Mouse (Mus musculus) macrophage (primary cell): ENCODE data around the gene Hspa12a. TPM values are rescaled to one million over a fixed set of nuclear protein-coding genes. Genes with fewer than 3 reads are reported as not detected.

ENCODE experiments used
- H3K27ac ChIP-seq: fragments of 350-480 bp; formaldehyde crosslinking; 2 replicates; pipeline ENCODE4 v1.9.0; 2021
- H3K36me3 ChIP-seq: fragments of 350-480 bp; formaldehyde crosslinking; 2 replicates; pipeline ENCODE4 v1.9.0; 2021; ENCODE audit errors: inconsistent target
- H3K4me3 ChIP-seq: fragments of 350-480 bp; formaldehyde crosslinking; 2 replicates; pipeline ENCODE4 v1.9.0; 2021; ENCODE audit errors: inconsistent target
- H3K79me2 ChIP-seq: fragments of 350-480 bp; formaldehyde crosslinking; 2 replicates; pipeline ENCODE4 v1.9.0; 2021; ENCODE audit errors: inconsistent target
- WGBS: methylation state at CpG from one replicate; pipeline ENCODE4 v1.1.7; 2026; ENCODE audit warnings: inconsistent platforms; ENCODE audit not compliant: missing documents; 5-methylcytosine and 5-hydroxymethylcytosine counted together
- polyA plus RNA-seq: library from polyadenylated mRNA; stranded (reverse); fragments of 250-400 nt; gene quantifications from 3 replicates; pipeline ENCODE4 v1.2.4, GENCODE M21; 2018; ENCODE audit warnings: inconsistent platforms

Gene Hspa12a
- polyA plus RNA-seq, 1 experiment from 2014 or later: not detected

DNA sequence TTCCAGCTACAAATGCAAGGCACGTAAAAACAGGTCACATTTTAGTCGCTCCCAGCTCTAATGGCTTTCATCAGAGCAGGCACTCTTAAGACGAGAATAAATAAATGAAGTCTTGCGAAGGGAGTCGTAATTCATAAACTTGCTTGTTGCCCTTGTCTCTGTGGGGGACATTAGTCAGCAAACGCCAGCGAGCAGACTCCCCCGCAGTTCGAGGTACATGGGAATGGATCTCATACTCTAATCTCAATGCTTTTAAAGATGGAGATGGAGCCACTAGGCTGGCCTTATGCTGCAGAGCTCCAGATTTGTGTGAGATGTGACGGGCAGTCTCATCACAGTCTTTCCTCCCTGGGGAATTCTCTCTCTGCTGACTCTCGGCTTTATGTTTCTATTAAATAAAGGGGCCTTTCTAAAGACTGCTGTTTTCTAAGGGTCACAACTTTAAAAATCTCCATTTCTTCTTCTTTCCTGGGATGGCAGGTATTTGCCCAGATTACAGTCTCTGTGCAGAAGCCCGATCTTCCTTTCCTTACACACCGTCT, 109.7 kb downstream of the Hspa12a start:
- H3K79me2 ChIP-seq: no peaks in the 10 kb centered on the region
- whole genome bisulfite sequencing: 87% methylated on average over 13 of the region's 13 CpGs
- no peaks in the 10 kb centered on the region for H3K36me3 ChIP-seq
- no peak overlapping the region for H3K4me3 ChIP-seq
- H3K27ac ChIP-seq: no peak overlapping the region

DNA sequence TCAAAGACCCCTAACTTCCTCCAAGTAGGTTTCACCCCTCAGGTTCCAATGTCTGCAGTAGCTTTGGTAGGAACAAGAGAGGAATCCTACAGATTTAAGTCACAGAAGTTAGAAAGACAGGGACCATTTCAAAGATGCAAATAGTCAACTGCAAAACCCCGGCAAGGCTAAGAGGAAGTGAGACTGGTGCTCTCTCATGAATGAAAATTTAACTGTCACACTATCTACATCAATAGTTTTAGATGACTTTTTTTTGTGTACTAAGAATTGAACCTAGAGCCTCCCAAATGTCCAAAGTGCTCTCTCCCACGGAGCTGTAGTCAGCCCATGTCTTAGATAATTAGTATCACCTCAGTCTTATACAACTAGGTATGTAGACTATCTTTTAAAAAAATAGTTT, 110.5 kb downstream of the Hspa12a start:
- H3K36me3 ChIP-seq: no peaks in the 10 kb centered on the region
- no peaks in the 10 kb centered on the region for H3K79me2 ChIP-seq
- H3K4me3 ChIP-seq: no peak overlapping the region
- no peak overlapping the region for H3K27ac ChIP-seq
- 22% methylated on average over 2 of the region's 2 CpGs for WGBS

DNA sequence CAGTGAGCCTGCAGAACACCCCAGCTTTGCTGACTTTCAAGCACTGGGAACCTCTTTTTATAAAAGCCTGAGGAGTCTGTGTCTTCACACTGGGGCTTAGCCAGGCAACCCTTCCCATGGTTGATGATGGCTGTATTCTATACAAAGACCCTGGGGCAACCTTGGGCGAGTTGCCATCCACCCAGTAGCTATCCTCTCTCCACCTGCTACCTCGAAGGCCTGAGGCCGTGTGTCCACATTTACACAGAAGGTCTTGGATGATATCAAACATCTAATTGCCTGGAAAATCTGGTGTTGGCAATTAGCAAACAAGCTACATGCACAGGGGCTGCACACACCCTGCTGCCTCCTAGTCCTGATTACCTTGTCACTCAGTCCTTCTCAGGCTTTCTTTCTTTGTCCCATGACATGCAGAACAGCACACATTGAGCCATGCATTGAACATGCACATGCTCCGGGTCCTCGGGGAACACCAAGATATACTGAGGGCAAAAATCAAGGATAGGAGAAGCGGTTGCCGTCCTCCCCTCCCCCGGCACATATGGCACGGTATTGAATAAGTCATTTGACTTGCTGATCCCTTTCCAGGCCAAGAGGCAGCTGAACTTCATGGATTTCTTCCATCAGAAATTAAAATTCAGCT, 112.1 kb downstream of the Hspa12a start:
- 90% methylated on average over 9 of the region's 9 CpGs for WGBS
- Histone ChIP-seq H3K36me3 (no peaks in the 10 kb centered on the region), H3K4me3 (no peak overlapping the region), H3K27ac (no peak overlapping the region), H3K79me2 (no peaks in the 10 kb centered on the region)

DNA sequence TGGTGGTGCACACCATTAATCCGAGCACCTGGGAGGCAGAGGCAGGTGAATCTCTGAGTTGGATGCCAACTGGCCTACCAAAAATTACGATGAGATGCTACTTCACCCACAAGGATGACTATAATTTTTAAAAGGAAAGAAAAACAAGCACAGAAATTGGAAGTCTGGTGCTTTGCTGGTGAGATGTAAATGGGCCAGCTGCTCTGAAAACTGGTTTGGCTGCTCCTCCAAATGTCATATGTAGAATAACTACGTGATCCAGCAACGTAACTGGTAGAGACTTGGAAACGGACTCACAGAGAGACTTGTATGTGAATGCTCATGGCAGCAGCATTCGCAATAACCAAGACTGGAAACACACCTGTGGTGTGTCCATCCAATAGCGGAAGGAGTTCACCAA, 113.3 kb downstream of the Hspa12a start:
- H3K36me3 ChIP-seq: no peaks in the 10 kb centered on the region
- WGBS: 94% methylated on average over 7 of the region's 7 CpGs
- H3K4me3 ChIP-seq: no peak overlapping the region
- no peak overlapping the region for H3K27ac ChIP-seq
- H3K79me2 ChIP-seq: no peaks in the 10 kb centered on the region

DNA sequence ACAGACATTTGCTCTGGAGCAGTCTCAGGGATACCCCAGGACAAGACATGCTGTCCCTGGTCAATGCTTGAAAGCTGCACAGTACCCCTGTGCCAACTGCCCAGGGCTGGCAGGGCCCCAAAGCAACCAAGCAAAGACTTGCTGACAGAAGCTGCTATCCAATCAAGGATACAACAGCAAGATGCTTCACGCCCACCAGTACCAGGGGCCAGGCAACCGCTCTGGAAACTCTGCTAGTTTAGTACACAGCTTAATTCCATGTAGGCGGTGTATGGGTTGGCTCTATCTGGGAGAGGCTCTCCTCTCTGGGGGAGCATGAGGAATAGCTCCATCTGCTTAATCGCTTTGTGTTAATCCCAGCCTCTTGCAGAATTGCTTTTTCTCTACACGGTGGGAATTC, 113.9 kb downstream of the Hspa12a start:
- WGBS: 91% methylated on average over 5 of the region's 5 CpGs
- Histone ChIP-seq H3K36me3 (no peaks in the 10 kb centered on the region), H3K27ac (no peak overlapping the region), H3K79me2 (no peaks in the 10 kb centered on the region), H3K4me3 (no peak overlapping the region)

DNA sequence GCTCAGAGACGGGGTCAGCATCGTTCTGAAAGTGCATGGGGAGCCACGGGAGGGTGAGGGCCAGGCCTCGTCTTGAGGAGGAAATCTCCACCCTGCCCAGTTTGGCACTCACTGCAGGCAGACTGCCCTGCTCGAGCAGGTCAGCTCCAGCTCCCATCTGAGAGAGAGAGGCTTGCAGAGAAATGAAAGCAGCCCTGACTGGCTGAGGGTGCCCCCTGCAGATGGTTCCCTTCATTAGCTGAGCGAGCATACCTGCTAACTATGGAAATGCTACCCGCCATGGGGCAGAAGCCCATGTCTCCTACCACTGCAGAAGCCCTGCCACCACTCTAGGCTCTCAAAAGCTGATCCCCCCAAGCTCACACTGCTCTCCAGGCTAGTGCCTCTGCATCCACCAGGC, 115.8 kb downstream of the Hspa12a start:
- Histone ChIP-seq H3K79me2 (no peaks in the 10 kb centered on the region), H3K27ac (no peak overlapping the region), H3K36me3 (no peaks in the 10 kb centered on the region), H3K4me3 (no peak overlapping the region)
- WGBS: 70% methylated on average over 7 of the region's 7 CpGs

DNA sequence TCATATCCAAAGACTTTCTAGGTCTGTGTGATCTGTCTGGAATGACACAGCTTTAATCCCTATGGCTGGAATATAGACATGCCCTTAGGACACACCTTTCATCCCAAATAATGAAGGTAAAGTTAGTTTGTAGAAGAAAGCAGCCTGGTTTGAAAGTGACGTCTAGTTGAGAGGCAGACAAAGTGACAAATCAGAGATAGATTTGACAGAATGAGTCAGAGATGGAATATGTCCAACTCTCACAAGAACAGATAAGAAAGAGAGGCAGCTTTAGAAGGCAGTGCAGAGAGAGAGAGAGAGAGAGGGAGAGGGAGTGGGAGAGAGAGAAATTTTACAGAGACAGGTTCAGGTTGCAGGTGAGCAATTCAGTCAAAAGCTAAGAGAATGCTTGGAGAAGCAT, 119.1 kb downstream of the Hspa12a start:
- Histone ChIP-seq H3K4me3 (no peak overlapping the region), H3K27ac (no peak overlapping the region), H3K79me2 (no peaks in the 10 kb centered on the region), H3K36me3 (no peaks in the 10 kb centered on the region)
- 77% methylated on average over 1 of the region's 1 CpGs for WGBS

DNA sequence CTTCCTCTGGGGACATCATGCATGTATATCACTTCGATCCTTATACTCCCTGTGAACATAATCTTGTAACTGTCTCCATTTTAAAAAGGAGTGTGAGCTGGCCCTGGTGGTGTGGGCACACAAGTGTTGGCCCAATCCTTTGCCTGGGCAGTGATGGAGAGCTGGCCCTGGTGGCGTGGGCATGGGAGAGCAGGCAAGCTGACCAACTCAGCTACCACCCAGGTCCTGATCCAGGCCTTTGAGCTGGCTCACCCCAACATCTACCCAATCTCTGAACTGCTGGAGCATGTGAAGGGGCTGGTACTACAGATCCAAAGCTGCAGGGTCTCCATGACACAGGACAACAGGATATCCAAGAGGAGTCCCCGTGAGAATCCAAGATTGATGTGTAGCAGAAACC, 120.2 kb downstream of the Hspa12a start:
- Histone ChIP-seq H3K27ac (no peak overlapping the region), H3K36me3 (no peaks in the 10 kb centered on the region)
- WGBS: 90% methylated on average over 3 of the region's 3 CpGs

DNA sequence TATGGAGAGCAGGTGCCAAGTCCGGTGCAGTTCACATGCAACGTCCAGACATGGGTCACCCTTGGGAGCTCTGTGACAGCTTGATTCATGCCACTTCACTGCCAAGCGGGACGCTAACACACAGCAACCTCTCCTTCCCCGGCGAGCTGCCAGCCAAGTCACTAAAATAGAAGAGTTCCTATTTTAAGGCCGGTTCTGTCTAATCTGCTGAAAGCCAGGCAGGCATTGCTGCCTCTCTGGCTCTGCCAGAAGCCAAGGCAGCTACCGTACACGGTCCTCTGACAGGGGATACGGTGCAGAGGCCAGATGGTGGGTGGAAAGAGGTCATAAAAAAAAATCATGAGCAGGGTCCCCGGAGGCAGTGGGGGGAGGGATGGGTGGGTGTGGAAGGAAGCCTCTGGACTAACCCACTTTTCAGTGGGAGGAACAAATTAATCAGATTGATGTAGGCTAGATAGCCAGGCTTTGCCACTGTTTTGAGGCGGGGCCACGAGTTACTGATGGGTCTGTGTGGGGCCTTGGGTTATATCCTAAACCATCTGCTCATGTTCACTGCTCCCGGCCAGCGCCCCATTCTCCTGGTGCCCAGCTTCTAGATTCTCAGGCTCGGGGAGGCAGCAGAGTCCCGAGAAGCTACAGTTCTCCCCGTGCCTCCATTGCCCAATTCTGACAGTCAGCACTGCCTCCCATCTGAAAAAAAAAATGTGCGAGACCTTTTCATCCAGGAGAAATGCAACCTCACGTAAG, 120.8 kb downstream of the Hspa12a start:
- no peak overlapping the region for H3K4me3 ChIP-seq
- WGBS: 35% methylated on average over 19 of the region's 20 CpGs

More for the DNA sequence above, 120.2 kb downstream of the Hspa12a start:
- H3K79me2 ChIP-seq: no peaks in the 10 kb centered on the region
- H3K4me3 ChIP-seq: no peak overlapping the region

DNA sequence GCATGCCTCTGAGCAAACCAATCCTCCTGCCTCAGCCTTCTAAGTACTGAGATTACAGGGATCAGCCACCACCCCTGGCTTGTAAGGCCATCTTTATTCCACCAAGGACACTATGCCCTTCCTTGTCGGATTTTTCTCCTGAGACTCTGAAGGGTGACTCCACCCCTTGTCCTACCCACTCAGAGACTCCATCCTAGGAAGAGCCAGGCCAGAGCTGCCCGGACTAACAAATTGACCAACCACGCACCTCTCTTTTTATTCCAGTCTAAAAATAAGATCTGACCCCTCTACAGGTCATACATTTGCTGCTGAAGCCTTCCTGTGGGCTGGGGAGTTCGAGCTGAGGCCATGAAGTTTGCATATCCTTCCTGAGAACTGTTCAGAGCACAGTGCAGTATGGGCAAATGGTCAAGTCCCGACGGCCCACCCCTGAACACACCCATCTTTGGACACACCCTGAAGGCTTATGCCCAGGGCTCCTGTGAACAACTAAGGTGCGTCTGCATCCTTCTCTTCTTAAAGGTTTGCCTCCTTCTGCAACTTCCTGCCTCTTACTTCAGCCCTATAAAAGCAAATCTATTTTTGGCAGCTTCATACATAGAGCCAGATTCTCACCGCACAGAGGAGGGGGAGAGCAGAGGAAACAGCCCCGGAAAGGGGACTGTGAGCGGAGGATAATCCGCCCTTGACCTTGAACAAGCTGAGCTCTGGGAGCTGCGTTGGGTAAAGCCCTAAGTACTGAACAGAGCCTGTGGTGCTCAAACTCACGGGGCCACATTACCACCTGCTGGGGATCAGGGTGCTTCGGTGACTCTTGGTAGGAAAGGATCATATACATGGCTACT, 124.7 kb downstream of the Hspa12a start:
- Histone ChIP-seq H3K79me2 (no peaks in the 10 kb centered on the region), H3K4me3 (no peak overlapping the region), H3K36me3 (no peaks in the 10 kb centered on the region), H3K27ac (no peak overlapping the region)
- WGBS: 21% methylated on average over 14 of the region's 14 CpGs

More for the DNA sequence above, 120.8 kb downstream of the Hspa12a start:
- Histone ChIP-seq H3K79me2 (no peaks in the 10 kb centered on the region), H3K27ac (no peak overlapping the region), H3K36me3 (no peaks in the 10 kb centered on the region)

DNA sequence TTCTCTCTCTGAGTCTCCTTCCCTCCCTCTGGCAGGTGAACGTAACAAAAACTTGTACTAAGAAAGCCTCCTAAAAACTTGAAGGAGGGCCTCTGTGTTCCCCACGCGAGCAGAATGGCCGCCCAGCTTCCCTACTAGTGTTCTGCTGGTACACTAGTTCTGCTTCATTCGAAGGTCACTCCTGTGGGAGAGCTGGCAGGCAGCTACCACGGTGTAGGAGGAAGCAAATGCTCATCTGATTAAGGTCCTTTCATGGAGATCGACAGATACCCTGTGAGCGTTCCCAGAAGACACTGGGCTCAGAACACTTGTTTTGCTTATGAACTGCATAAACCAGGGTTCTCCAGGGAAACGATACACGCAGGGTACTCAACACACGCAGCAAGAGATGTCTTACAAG, 126.1 kb downstream of the Hspa12a start:
- Histone ChIP-seq H3K79me2 (no peaks in the 10 kb centered on the region), H3K4me3 (no peak overlapping the region), H3K36me3 (no peaks in the 10 kb centered on the region), H3K27ac (no peak overlapping the region)
- WGBS: 78% methylated on average over 11 of the region's 11 CpGs

DNA sequence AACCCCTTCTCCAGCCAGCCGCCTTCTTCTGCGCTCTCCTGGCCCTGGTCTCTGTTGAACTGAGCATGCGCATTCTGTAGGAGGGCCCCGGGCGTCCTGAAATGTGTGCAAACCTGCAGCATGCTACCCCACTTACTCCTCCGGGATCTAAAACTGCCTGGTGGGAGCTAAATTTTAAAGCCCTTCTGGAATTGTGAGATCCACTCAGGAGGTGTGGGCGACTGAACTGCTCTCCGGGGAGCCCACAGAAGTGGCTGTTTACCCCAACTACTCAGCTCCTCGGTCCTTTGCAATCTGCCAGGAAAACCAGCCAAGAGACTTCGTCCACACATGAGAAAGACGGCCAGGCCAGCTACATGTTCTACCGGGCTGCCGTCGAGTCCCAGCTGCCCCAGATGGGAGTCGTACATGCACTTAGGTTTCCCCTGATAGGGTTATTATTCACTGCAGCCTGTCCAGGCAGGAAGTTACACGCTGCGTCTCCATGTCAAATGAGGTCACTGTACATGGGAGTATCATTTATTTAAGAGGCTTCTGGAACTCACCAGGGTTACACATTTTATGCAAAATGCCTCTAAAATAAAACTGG, 126.9 kb downstream of the Hspa12a start:
- Histone ChIP-seq H3K79me2 (no peaks in the 10 kb centered on the region), H3K27ac (no peak overlapping the region), H3K36me3 (no peaks in the 10 kb centered on the region), H3K4me3 (no peak overlapping the region)
- WGBS: 90% methylated on average over 14 of the region's 17 CpGs

DNA sequence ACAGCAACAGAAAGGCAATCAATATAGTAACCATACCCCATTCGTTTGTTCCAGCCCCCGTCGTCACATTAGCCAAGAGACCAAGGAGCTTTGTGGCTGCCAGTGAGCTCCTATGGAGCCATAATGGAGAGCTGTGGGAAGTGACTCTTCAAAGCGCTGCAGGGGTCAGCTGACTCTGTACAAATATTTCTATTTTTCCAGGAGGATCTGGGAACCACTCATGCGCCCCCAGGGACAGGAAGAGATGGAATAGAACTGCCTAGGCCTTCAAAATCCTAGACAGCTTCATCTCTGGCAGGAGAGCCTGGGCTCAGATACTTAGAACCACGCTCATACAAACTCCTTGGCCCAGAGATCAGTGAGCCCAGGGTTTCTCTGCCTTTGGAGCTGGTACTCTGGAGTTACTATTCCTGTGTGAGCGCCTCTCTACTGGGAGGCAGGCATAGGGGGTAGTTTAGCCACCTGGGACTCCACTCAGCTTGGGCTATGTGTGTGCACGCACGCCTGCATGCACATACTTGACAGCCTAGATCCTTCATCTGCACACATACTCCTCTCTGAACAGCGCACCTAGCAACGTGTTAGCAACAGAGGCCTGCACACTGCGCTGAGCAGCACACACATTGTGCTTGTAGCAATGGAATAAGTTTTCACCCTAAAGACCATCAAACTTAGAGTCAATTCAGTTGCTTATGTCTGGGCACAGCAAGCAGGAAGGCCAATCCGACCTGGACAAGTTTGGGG, 128.1 kb downstream of the Hspa12a start:
- WGBS: 89% methylated on average over 13 of the region's 13 CpGs

DNA sequence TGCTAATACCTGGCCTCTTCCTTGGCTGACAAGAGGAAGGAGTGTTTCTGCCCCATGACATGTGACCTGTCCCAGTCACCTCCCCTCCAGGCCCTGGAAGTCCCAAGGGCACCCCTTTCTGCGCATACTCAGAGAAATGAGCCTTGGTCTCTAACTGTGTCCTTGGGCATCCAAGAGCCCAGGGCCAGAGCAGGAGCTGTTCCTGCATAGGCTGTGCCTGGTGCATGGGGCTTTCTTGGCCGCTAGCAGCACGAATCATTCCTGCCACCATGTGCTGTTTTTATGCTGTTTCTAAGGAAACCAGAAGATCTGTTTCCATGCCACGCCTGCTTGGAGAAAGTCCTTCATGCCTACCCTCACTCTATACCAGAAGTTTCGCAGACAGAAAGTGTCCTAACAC, 132.9 kb downstream of the Hspa12a start:
- WGBS: 88% methylated on average over 5 of the region's 5 CpGs
- Histone ChIP-seq H3K4me3 (no peak overlapping the region), H3K79me2 (no peaks in the 10 kb centered on the region), H3K27ac (no peak overlapping the region), H3K36me3 (no peaks in the 10 kb centered on the region)

More for the DNA sequence above, 128.1 kb downstream of the Hspa12a start:
- no peaks in the 10 kb centered on the region for H3K79me2 ChIP-seq
- no peak overlapping the region for H3K27ac ChIP-seq
- H3K4me3 ChIP-seq: no peak overlapping the region
- H3K36me3 ChIP-seq: no peaks in the 10 kb centered on the region
